ENCODE assay signal across 9 mouse cellular contexts in the genomic region with DNA sequence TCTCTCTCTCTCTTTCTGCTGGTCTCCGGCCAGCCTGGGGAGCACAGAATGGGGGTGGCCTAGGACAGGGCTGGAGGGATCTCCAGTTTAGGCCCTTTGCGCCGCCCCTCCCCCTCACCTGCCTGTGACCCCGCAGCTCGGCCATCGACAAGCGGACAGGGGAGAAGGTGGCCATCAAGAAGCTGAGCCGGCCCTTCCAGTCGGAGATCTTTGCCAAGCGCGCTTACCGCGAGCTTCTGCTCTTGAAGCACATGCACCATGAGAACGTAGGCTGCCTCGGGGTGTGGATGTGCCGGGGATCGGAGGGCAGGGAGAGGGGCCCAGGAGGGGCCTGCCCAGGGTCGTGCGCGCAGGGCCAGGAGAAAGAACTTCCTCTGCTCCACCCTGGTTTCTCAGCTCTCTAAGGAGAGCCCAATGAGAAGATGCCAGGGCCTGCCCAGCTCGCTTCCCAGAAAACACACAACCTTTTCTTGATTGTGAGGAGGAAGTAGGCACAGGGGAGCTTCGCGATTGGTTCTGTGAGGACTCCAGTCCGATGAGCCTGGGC. TPM values are rescaled to one million over a fixed set of nuclear protein-coding genes. Genes with fewer than 3 reads are reported as not detected.
DNase-seq lines count a peak whose midpoint lies in the region; ATAC-seq lines count a peak whose summit lies in the region.
"Had no signal": no experiment of that assay in that cellular context is flagged by ENCODE, and none has a peak within 500 bp of the region (broad histone marks: within the 10 kb centered on the region; RNA-seq: fewer than 3 reads in every experiment).

No protein-coding gene starts in this region.

- H3K4me1 ChIP-seq in heart, embryonic 13.5 days = peaks cover 18% of the 10 kb centered on the region
- H3K4me1 ChIP-seq in midbrain, embryonic 12.5 days = peaks cover 16% of the 10 kb centered on the region

- no peak; the same call in 1 of the 2 replicates for ATAC-seq in heart, embryonic 13.5 days (ENCODE audit: extremely low read depth, insufficient number of reproducible peaks, low FRiP score, low TSS enrichment)
- ATAC-seq in midbrain, embryonic 12.5 days (ENCODE audit: low FRiP score, low read depth) = no peak
- ATAC-seq: Patski had no signal

- DNase-seq in kidney, adult 11 months = peak; percentile 17
- no peak for DNase-seq in kidney, adult 9 months
- peak; percentile 43 for DNase-seq in cerebellum, adult 9-11 months
- peak; percentile 48 to 68 for DNase-seq in kidney, postnatal 4 days
- no peak for DNase-seq in adipocyte (ENCODE audit: low spot score)
- no peak for DNase-seq in thymus, postnatal 14 days

- H3K4me2 ChIP-seq in heart, embryonic 13.5 days = peak overlapping the region; percentile 90
- H3K4me2 ChIP-seq in midbrain, embryonic 12.5 days (replicated peaks) = peak overlapping the region; percentile 65

- H3K9ac ChIP-seq in heart, embryonic 13.5 days = peak overlapping the region; percentile 72
- peak overlapping the region; percentile 39; the same call in 1 of the 2 replicates for H3K9ac ChIP-seq in midbrain, embryonic 12.5 days (replicated peaks)

- no peak overlapping the region for H3K27ac ChIP-seq in heart, embryonic 13.5 days (replicated peaks)
- H3K27ac ChIP-seq in midbrain, embryonic 12.5 days (replicated peaks) = no peak overlapping the region

- peaks cover 46% of the 10 kb centered on the region for H3K27me3 ChIP-seq in heart, embryonic 13.5 days (replicated peaks)
- H3K27me3 ChIP-seq in midbrain, embryonic 12.5 days = peaks cover 53% of the 10 kb centered on the region

- H3K36me3 ChIP-seq in heart, embryonic 13.5 days = no peaks in the 10 kb centered on the region
- H3K36me3 ChIP-seq in midbrain, embryonic 12.5 days = no peaks in the 10 kb centered on the region

- peak overlapping the region; percentile 58 for H3K4me3 ChIP-seq in heart, embryonic 13.5 days
- H3K4me3 ChIP-seq in midbrain, embryonic 12.5 days = peak overlapping the region; percentile 41

- H3K9me3 ChIP-seq in heart, embryonic 13.5 days = no peaks in the 10 kb centered on the region; the same call in 1 of the 2 replicates
- no peaks in the 10 kb centered on the region for H3K9me3 ChIP-seq in midbrain, embryonic 12.5 days

- WGBS in heart, embryonic 13.5 days = 3% methylated on average over 24 of the region's 24 CpGs
- 3% methylated on average over 24 of the region's 24 CpGs for WGBS in midbrain, embryonic 12.5 days

RNA-seq across cellular contexts. Expression of a gene that starts 0.9 kb away (rescaled TPM):
- polyA plus RNA-seq in heart, embryonic 13.5 days (2015; fragmentation: Nextera tagmentation; extraction: Ambion mirVana) = 4.3 and 7.1 TPM in 2 replicates
- polyA plus RNA-seq in midbrain, embryonic 12.5 days (2016; fragmentation: Nextera tagmentation; extraction: Ambion mirVana) = 1.2 and 1.5 TPM in 2 replicates

RNA-seq across cellular contexts. Expression of a gene that starts 30.9 kb away (rescaled TPM):
- 7.0 and 8.3 TPM in 2 replicates for polyA plus RNA-seq in heart, embryonic 13.5 days (2015; fragmentation: Nextera tagmentation; extraction: Ambion mirVana)
- polyA plus RNA-seq in midbrain, embryonic 12.5 days (2016; fragmentation: Nextera tagmentation; extraction: Ambion mirVana) = 15.0 and 17.3 TPM in 2 replicates

RNA-seq across cellular contexts. Expression of a gene that starts 44.1 kb away (rescaled TPM):
- polyA plus RNA-seq in heart, embryonic 13.5 days (2015; fragmentation: Nextera tagmentation; extraction: Ambion mirVana) = 1.6 and 2.0 TPM in 2 replicates
- 3.4 and 3.5 TPM in 2 replicates for polyA plus RNA-seq in midbrain, embryonic 12.5 days (2016; fragmentation: Nextera tagmentation; extraction: Ambion mirVana)

Comparison
In these comparisons a context has a peak if more than half of its experiments do, and no peak if none do; other contexts are left out.
1. DNase-seq: peak in kidney, adult 11 months (single experiment), cerebellum, adult 9-11 months (single experiment) and kidney, postnatal 4 days (2 of 2); none in kidney, adult 9 months (single experiment), adipocyte (single experiment) and thymus, postnatal 14 days (single experiment).